Mouse (Mus musculus): Measurements from ENCODE around the gene Htt. TPM values are rescaled to one million over a fixed set of nuclear protein-coding genes. Genes with fewer than 3 reads are reported as not detected.

The Htt gene
- polyA plus RNA-seq, 1 experiment from 2014 or later: 13.1 TPM

- H3K4me3 ChIP-seq: no peak overlapping the region
- 0 out of 2 replicates have a peak, but pooled peaks cover 2% of the 10 kb centered on the region for H3K4me1 ChIP-seq
- H3K36me3 ChIP-seq (ENCODE audit: poor library complexity, severe bottlenecking): peaks cover 88% of the 10 kb centered on the region
- H3K9ac ChIP-seq: no peak overlapping the region
- no peaks in the 10 kb centered on the region for H3K9me3 ChIP-seq (replicated peaks)
- H3K27me3 ChIP-seq: no peaks in the 10 kb centered on the region
- no peak overlapping the region for H3K27ac ChIP-seq
- 95% methylated on average over 6 of the region's 6 CpGs for WGBS
- H3K4me2 ChIP-seq: no peak overlapping the region
- ATAC-seq: no peak
These were observed 138.4 kb downstream of the Htt start for GRCm38 (mm10) chr5:34899787-34900469.

- Histone ChIP-seq H3K9ac (no peak overlapping the region), H3K4me2 (no peak overlapping the region), H3K36me3 (ENCODE audit: poor library complexity, severe bottlenecking) (peaks cover 89% of the 10 kb centered on the region), H3K27me3 (no peaks in the 10 kb centered on the region), H3K4me1 (0 out of 2 replicates have a peak, but pooled peaks cover 2% of the 10 kb centered on the region), H3K9me3 (replicated peaks) (no peaks in the 10 kb centered on the region), H3K27ac (no peak overlapping the region), H3K4me3 (no peak overlapping the region)
- no peak for ATAC-seq
These were observed 140.8 kb downstream of the Htt start for GRCm38 (mm10) chr5:34902371-34902770.

GRCm38 (mm10) chr5:34902811-34903385 is 141.4 kb downstream of the Htt start:
- ATAC-seq: no peak
- Histone ChIP-seq H3K4me1 (0 out of 2 replicates have a peak, but pooled peaks cover 2% of the 10 kb centered on the region), H3K36me3 (ENCODE audit: poor library complexity, severe bottlenecking) (peaks cover 89% of the 10 kb centered on the region), H3K27me3 (no peaks in the 10 kb centered on the region), H3K9me3 (replicated peaks) (no peaks in the 10 kb centered on the region), H3K4me2 (no peak overlapping the region), H3K9ac (no peak overlapping the region), H3K4me3 (no peak overlapping the region), H3K27ac (no peak overlapping the region)
- 79% methylated on average over 5 of the region's 5 CpGs for WGBS

- Histone ChIP-seq H3K4me3 (no peak overlapping the region), H3K4me2 (no peak overlapping the region), H3K36me3 (ENCODE audit: poor library complexity, severe bottlenecking) (peaks cover 90% of the 10 kb centered on the region), H3K27me3 (no peaks in the 10 kb centered on the region), H3K27ac (no peak overlapping the region), H3K9me3 (replicated peaks) (no peaks in the 10 kb centered on the region), H3K9ac (no peak overlapping the region), H3K4me1 (peaks cover 2% of the 10 kb centered on the region; the same call in 1 of the 2 replicates)
- no peak for ATAC-seq
These were observed 142.9 kb downstream of the Htt start for GRCm38 (mm10) chr5:34904412-34904811.

- Histone ChIP-seq H3K27ac (no peak overlapping the region), H3K9me3 (replicated peaks) (no peaks in the 10 kb centered on the region), H3K36me3 (ENCODE audit: poor library complexity, severe bottlenecking) (peaks cover 90% of the 10 kb centered on the region), H3K4me1 (peaks cover 2% of the 10 kb centered on the region; the same call in 1 of the 2 replicates), H3K9ac (no peak overlapping the region), H3K27me3 (no peaks in the 10 kb centered on the region), H3K4me3 (no peak overlapping the region), H3K4me2 (no peak overlapping the region)
- ATAC-seq: no peak
- 89% methylated on average over 4 of the region's 4 CpGs for WGBS
These were observed 145.7 kb downstream of the Htt start for GRCm38 (mm10) chr5:34907230-34907629.

GRCm38 (mm10) chr5:34907910-34908725 is 146.6 kb downstream of the Htt start, which contains the start of gene Msantd1:
Gene Msantd1 (plus strand): TSS chr5:34908012.
- no peak for ATAC-seq
- H3K27ac ChIP-seq: no peak within 1 kb of the TSS
- H3K4me2 ChIP-seq: no peak within 1 kb of the TSS
- H3K9ac ChIP-seq: no peak within 1 kb of the TSS
- H3K9me3 ChIP-seq (replicated peaks): no peaks in the 10 kb centered on the region
- 86% methylated on average over 6 of the region's 6 CpGs for WGBS
- H3K4me1 ChIP-seq: peaks cover under 1% of the 10 kb centered on the region; the same call in 1 of the 2 replicates
- no peaks in the 10 kb centered on the region for H3K27me3 ChIP-seq
- H3K4me3 ChIP-seq: no peak within 1 kb of the TSS
- peaks cover 82% of the 10 kb centered on the region for H3K36me3 ChIP-seq (ENCODE audit: poor library complexity, severe bottlenecking)

- ATAC-seq: no peak
- H3K27me3 ChIP-seq: no peaks in the 10 kb centered on the region
These were observed 147.4 kb downstream of the Htt start for GRCm38 (mm10) chr5:34908726-34909633.

GRCm38 (mm10) chr5:34909634-34910503 is 148.3 kb downstream of the Htt start:
- Histone ChIP-seq H3K27me3 (no peaks in the 10 kb centered on the region), H3K4me2 (no peak overlapping the region), H3K4me3 (no peak overlapping the region), H3K4me1 (no peaks in the 10 kb centered on the region; the same call in 1 of the 2 replicates), H3K36me3 (ENCODE audit: poor library complexity, severe bottlenecking) (peaks cover 67% of the 10 kb centered on the region), H3K9ac (no peak overlapping the region), H3K9me3 (replicated peaks) (no peaks in the 10 kb centered on the region), H3K27ac (no peak overlapping the region)
- ATAC-seq: no peak
- 89% methylated on average over 1 of the region's 1 CpGs for WGBS

More at GRCm38 (mm10) chr5:34908726-34909633, 147.4 kb downstream of the Htt start:
- Histone ChIP-seq H3K4me3 (no peak overlapping the region), H3K36me3 (ENCODE audit: poor library complexity, severe bottlenecking) (peaks cover 76% of the 10 kb centered on the region), H3K4me2 (no peak overlapping the region), H3K4me1 (no peaks in the 10 kb centered on the region; the same call in 1 of the 2 replicates), H3K27ac (no peak overlapping the region), H3K9me3 (replicated peaks) (no peaks in the 10 kb centered on the region), H3K9ac (no peak overlapping the region)
- WGBS: 75% methylated on average over 9 of the region's 9 CpGs

GRCm38 (mm10) chr5:34910504-34910815 is 148.9 kb downstream of the Htt start:
- peaks cover 61% of the 10 kb centered on the region for H3K36me3 ChIP-seq (ENCODE audit: poor library complexity, severe bottlenecking)
- H3K27ac ChIP-seq: no peak overlapping the region
- no peak overlapping the region for H3K9ac ChIP-seq
- H3K4me3 ChIP-seq: no peak overlapping the region
- H3K4me2 ChIP-seq: no peak overlapping the region
- H3K4me1 ChIP-seq: no peaks in the 10 kb centered on the region; the same call in 1 of the 2 replicates
- ATAC-seq: no peak
- WGBS: 80% methylated on average over 4 of the region's 4 CpGs
- H3K9me3 ChIP-seq (replicated peaks): no peaks in the 10 kb centered on the region
- no peaks in the 10 kb centered on the region for H3K27me3 ChIP-seq

- 31% methylated on average over 1 of the region's 1 CpGs for WGBS
- Histone ChIP-seq H3K4me2 (no peak overlapping the region), H3K4me3 (no peak overlapping the region), H3K9ac (no peak overlapping the region), H3K9me3 (replicated peaks) (no peaks in the 10 kb centered on the region), H3K36me3 (ENCODE audit: poor library complexity, severe bottlenecking) (peaks cover 10% of the 10 kb centered on the region; the same call in 1 of the 2 replicates), H3K4me1 (peaks cover 15% of the 10 kb centered on the region), H3K27me3 (no peaks in the 10 kb centered on the region), H3K27ac (no peak overlapping the region)
- ATAC-seq: peak; percentile 79
These were observed 154.3 kb downstream of the Htt start for GRCm38 (mm10) chr5:34915801-34916200.

- Histone ChIP-seq H3K4me2 (no peak overlapping the region; the same call in 1 of the 2 replicates), H3K9ac (peak overlapping the region; percentile 7; the same call in 1 of the 2 replicates), H3K27me3 (no peaks in the 10 kb centered on the region), H3K4me3 (no peak overlapping the region), H3K36me3 (ENCODE audit: poor library complexity, severe bottlenecking) (peaks cover 11% of the 10 kb centered on the region), H3K9me3 (replicated peaks) (no peaks in the 10 kb centered on the region), H3K4me1 (peaks cover 15% of the 10 kb centered on the region), H3K27ac (peak overlapping the region; percentile 41)
- peak; percentile 65 for ATAC-seq
- 41% methylated on average over 10 of the region's 10 CpGs for WGBS
These were observed 155.7 kb downstream of the Htt start for GRCm38 (mm10) chr5:34917234-34917655.

Measured in forebrain, embryonic 13.5 days (tissue).